Mouse (Mus musculus): ENCODE data around the gene Tmprss11g. TPM values are rescaled to one million over a fixed set of nuclear protein-coding genes. Genes with fewer than 3 reads are reported as not detected.

Gene Tmprss11g
- not detected in 2 replicates for total RNA-seq (2017)

GRCm38 (mm10) chr5:86518500-86518899, at the start of gene Tmprss11g:
Gene Tmprss11g, minus strand, starts transcription at chr5:86518600.
- ATAC-seq (replicated peaks in 1 of 2; ENCODE audit: insufficient read depth in 1 of 2, low FRiP score in 2 of 2, low TSS enrichment in 1 of 2, low read depth in 1 of 2, poor library complexity in 2 of 2, severe bottlenecking in 2 of 2), result no peak

- ATAC-seq (replicated peaks in 1 of 2; ENCODE audit: insufficient read depth in 1 of 2, low FRiP score in 2 of 2, low TSS enrichment in 1 of 2, low read depth in 1 of 2, poor library complexity in 2 of 2, severe bottlenecking in 2 of 2), result no peak
Observed at GRCm38 (mm10) chr5:86546693-86547092, 28.3 kb upstream of the Tmprss11g start.

- ATAC-seq (replicated peaks in 1 of 2; ENCODE audit: insufficient read depth in 1 of 2, low FRiP score in 2 of 2, low TSS enrichment in 1 of 2, low read depth in 1 of 2, poor library complexity in 2 of 2, severe bottlenecking in 2 of 2), result no peak
Observed at GRCm38 (mm10) chr5:86540601-86541000, 22.2 kb upstream of the Tmprss11g start.

- ATAC-seq (replicated peaks in 1 of 2; ENCODE audit: insufficient read depth in 1 of 2, low FRiP score in 2 of 2, low TSS enrichment in 1 of 2, low read depth in 1 of 2, poor library complexity in 2 of 2, severe bottlenecking in 2 of 2), result no peak
Observed at GRCm38 (mm10) chr5:86528725-86529124, 10.3 kb upstream of the Tmprss11g start.

GRCm38 (mm10) chr5:86511538-86511937, 6.9 kb downstream of the Tmprss11g start:
- no peak for ATAC-seq (replicated peaks in 1 of 2; ENCODE audit: insufficient read depth in 1 of 2, low FRiP score in 2 of 2, low TSS enrichment in 1 of 2, low read depth in 1 of 2, poor library complexity in 2 of 2, severe bottlenecking in 2 of 2)

- ATAC-seq (replicated peaks in 1 of 2; ENCODE audit: insufficient read depth in 1 of 2, low FRiP score in 2 of 2, low TSS enrichment in 1 of 2, low read depth in 1 of 2, poor library complexity in 2 of 2, severe bottlenecking in 2 of 2), result no peak
Observed at GRCm38 (mm10) chr5:86493453-86493852, 24.9 kb downstream of the Tmprss11g start.

- ATAC-seq (replicated peaks in 1 of 2; ENCODE audit: insufficient read depth in 1 of 2, low FRiP score in 2 of 2, low TSS enrichment in 1 of 2, low read depth in 1 of 2, poor library complexity in 2 of 2, severe bottlenecking in 2 of 2), result no peak
Observed at GRCm38 (mm10) chr5:86482562-86482961, 35.8 kb downstream of the Tmprss11g start.

- ATAC-seq (replicated peaks in 1 of 2; ENCODE audit: insufficient read depth in 1 of 2, low FRiP score in 2 of 2, low TSS enrichment in 1 of 2, low read depth in 1 of 2, poor library complexity in 2 of 2, severe bottlenecking in 2 of 2), result no peak
Observed at GRCm38 (mm10) chr5:86482031-86482430, 36.4 kb downstream of the Tmprss11g start.

GRCm38 (mm10) chr5:86473859-86474258, 44.5 kb downstream of the Tmprss11g start:
- ATAC-seq (replicated peaks in 1 of 2; ENCODE audit: insufficient read depth in 1 of 2, low FRiP score in 2 of 2, low TSS enrichment in 1 of 2, low read depth in 1 of 2, poor library complexity in 2 of 2, severe bottlenecking in 2 of 2), result no peak

GRCm38 (mm10) chr5:86468890-86469289, 49.5 kb downstream of the Tmprss11g start, which contains the start of gene Tmprss11a:
Gene Tmprss11a, minus strand, starts transcription at chr5:86468990.
- ATAC-seq (replicated peaks in 1 of 2; ENCODE audit: insufficient read depth in 1 of 2, low FRiP score in 2 of 2, low TSS enrichment in 1 of 2, low read depth in 1 of 2, poor library complexity in 2 of 2, severe bottlenecking in 2 of 2), result no peak

- ATAC-seq (replicated peaks in 1 of 2; ENCODE audit: insufficient read depth in 1 of 2, low FRiP score in 2 of 2, low TSS enrichment in 1 of 2, low read depth in 1 of 2, poor library complexity in 2 of 2, severe bottlenecking in 2 of 2), result no peak
Observed at GRCm38 (mm10) chr5:86439306-86439705, 79.1 kb downstream of the Tmprss11g start.

GRCm38 (mm10) chr5:86438548-86438947, 79.9 kb downstream of the Tmprss11g start:
- ATAC-seq (replicated peaks in 1 of 2; ENCODE audit: insufficient read depth in 1 of 2, low FRiP score in 2 of 2, low TSS enrichment in 1 of 2, low read depth in 1 of 2, poor library complexity in 2 of 2, severe bottlenecking in 2 of 2), result no peak

Other genes with a start within 250 kb of the Tmprss11g start
- gene Tmprss11c, start 229.3 kb downstream of the Tmprss11g start, total RNA-seq (2017), result not detected in 2 replicates
- not detected in 2 replicates for gene Tmprss11d, start 145.2 kb downstream of the Tmprss11g start, total RNA-seq (2017)
- not detected in 2 replicates for gene Tmprss11a, start 49.6 kb downstream of the Tmprss11g start, total RNA-seq (2017)
- gene Tmprss11f, start 113.8 kb upstream of the Tmprss11g start, total RNA-seq (2017), result not detected in 2 replicates
- gene Tmprss11b, start 157.8 kb upstream of the Tmprss11g start, total RNA-seq (2017), result not detected in 2 replicates
- gene Tmprss11e, start 227.2 kb upstream of the Tmprss11g start, total RNA-seq (2017), result not detected in 2 replicates

Measured in hematopoietic stem cell, adult 5-6 weeks (primary cell).